Mouse (Mus musculus) neural tube, embryonic 11.5 days (tissue): ENCODE measurements at regions not wholly inside any gene's neighbourhood (a gene's known extent, or its start where the extent isn't known, plus 50 kb on each side); places are given as distances from the start of the nearest gene placed in this dataset.

Experiments used
- ATAC-seq: fragments of 200-750 bp; cut with Nextera tagmentation; 2 replicates; pipeline ENCODE4 v1.8.0; 2017; ENCODE audit warnings: moderate number of reproducible peaks, mild to moderate bottlenecking, moderate TSS enrichment, moderate library complexity; ENCODE audit not compliant: insufficient read depth, low FRiP score, low TSS enrichment
- DNase-seq: peaks from one replicate; pipeline ENCODE4 v3.0.0-alpha.2; 2015; ENCODE audit warnings: low spot score
- H3K27ac ChIP-seq: fragments of 300-500 bp; sonication (generic); 2 replicates; pipeline ENCODE4 v1.5.1; 2014; ENCODE audit warnings: low read depth, mild to moderate bottlenecking, low read length
- H3K27me3 ChIP-seq: fragments of 300-500 bp; sonication (generic); 2 replicates; pipeline ENCODE4 v1.6.1; 2014; ENCODE audit warnings: mild to moderate bottlenecking, low read length, mixed read lengths; ENCODE audit not compliant: control insufficient read depth, insufficient read depth
- H3K36me3 ChIP-seq: fragments of 300-500 bp; sonication (generic); 2 replicates; pipeline ENCODE4 v1.6.1; 2014; ENCODE audit warnings: mild to moderate bottlenecking, low read length, moderate library complexity, mixed read lengths; ENCODE audit not compliant: control insufficient read depth, insufficient read depth
- H3K4me1 ChIP-seq: fragments of 300-500 bp; sonication (generic); 2 replicates; pipeline ENCODE4 v1.6.1; 2014; ENCODE audit warnings: low read length, mixed read lengths; ENCODE audit not compliant: control insufficient read depth, insufficient read depth
- H3K4me2 ChIP-seq: fragments of 300-500 bp; sonication (generic); 2 replicates; pipeline ENCODE4 v1.6.1; 2014; ENCODE audit warnings: low read depth, mild to moderate bottlenecking, moderate library complexity
- H3K4me3 ChIP-seq: fragments of 300-500 bp; sonication (generic); 2 replicates; pipeline ENCODE4 v1.5.1; 2014; ENCODE audit warnings: low read depth, low read length
- H3K9ac ChIP-seq: fragments of 300-500 bp; sonication (generic); 2 replicates; pipeline ENCODE4 v1.6.1; 2014; ENCODE audit warnings: mild to moderate bottlenecking, low read length
- H3K9me3 ChIP-seq: fragments of 300-500 bp; sonication (generic); 2 replicates; pipeline ENCODE4 v1.6.1; 2016; ENCODE audit warnings: low read length; ENCODE audit not compliant: control insufficient read depth
- WGBS: fragments of 180-500 bp; shearing (Covaris S2); extraction: QIAGEN DNeasy Blood & Tissue Kit; methylation state at CpG from one replicate; pipeline ENCODE4 v1.1.7; 2014; 5-methylcytosine and 5-hydroxymethylcytosine counted together

GRCm38 (mm10) chr8:10866696-10867395, 141.4 kb downstream of the Irs2 start:
- Histone ChIP-seq H3K4me2 (no peak overlapping the region), H3K4me3 (no peak overlapping the region), H3K27me3 (no peaks in the 10 kb centered on the region), H3K36me3 (no peaks in the 10 kb centered on the region), H3K27ac (no peak overlapping the region), H3K9me3 (no peaks in the 10 kb centered on the region), H3K4me1 (peaks cover 4% of the 10 kb centered on the region; the same call in 1 of the 2 replicates), H3K9ac (no peak overlapping the region)
- ATAC-seq (no peak), DNase-seq (no peak)
- 13% methylated on average over 7 of the region's 7 CpGs for WGBS

- WGBS = 46% methylated on average over 11 of the region's 11 CpGs
- Histone ChIP-seq H3K4me2 (no peak overlapping the region), H3K4me1 (peaks cover 4% of the 10 kb centered on the region; the same call in 1 of the 2 replicates), H3K9me3 (no peaks in the 10 kb centered on the region), H3K27ac (no peak overlapping the region), H3K9ac (no peak overlapping the region), H3K27me3 (no peaks in the 10 kb centered on the region), H3K36me3 (no peaks in the 10 kb centered on the region), H3K4me3 (no peak overlapping the region)
- no peak for ATAC-seq
- no peak for DNase-seq
Observed at GRCm38 (mm10) chr8:10865941-10866513, 142.2 kb downstream of the Irs2 start.

- WGBS = 41% methylated on average over 8 of the region's 8 CpGs
- Histone ChIP-seq H3K4me3 (no peak overlapping the region), H3K36me3 (no peaks in the 10 kb centered on the region), H3K9me3 (no peaks in the 10 kb centered on the region), H3K4me1 (peaks cover 4% of the 10 kb centered on the region; the same call in 1 of the 2 replicates), H3K27ac (no peak overlapping the region), H3K9ac (no peak overlapping the region), H3K27me3 (no peaks in the 10 kb centered on the region), H3K4me2 (no peak overlapping the region)
- DNase-seq = peak; percentile 16
- no peak for ATAC-seq
Observed at GRCm38 (mm10) chr8:10865415-10865821, 142.8 kb downstream of the Irs2 start.

GRCm38 (mm10) chr8:10862442-10862841, 145.8 kb downstream of the Irs2 start:
- Histone ChIP-seq H3K9ac (no peak overlapping the region), H3K27ac (no peak overlapping the region), H3K4me2 (no peak overlapping the region), H3K27me3 (no peaks in the 10 kb centered on the region), H3K36me3 (no peaks in the 10 kb centered on the region), H3K9me3 (no peaks in the 10 kb centered on the region), H3K4me1 (peaks cover 4% of the 10 kb centered on the region; the same call in 1 of the 2 replicates), H3K4me3 (no peak overlapping the region)
- ATAC-seq (no peak), DNase-seq (no peak)
- WGBS = 71% methylated on average over 13 of the region's 13 CpGs

- Histone ChIP-seq H3K9me3 (no peaks in the 10 kb centered on the region), H3K4me1 (peaks cover 1% of the 10 kb centered on the region; the same call in 1 of the 2 replicates), H3K9ac (no peak overlapping the region), H3K4me2 (no peak overlapping the region), H3K36me3 (no peaks in the 10 kb centered on the region), H3K4me3 (no peak overlapping the region), H3K27me3 (no peaks in the 10 kb centered on the region), H3K27ac (no peak overlapping the region)
- no peak for ATAC-seq
- WGBS = 91% methylated on average over 4 of the region's 4 CpGs
- no peak for DNase-seq
Observed at GRCm38 (mm10) chr8:10860810-10861209, 147.4 kb downstream of the Irs2 start.

- no peak overlapping the region for H3K27ac ChIP-seq
- WGBS = 93% methylated on average over 3 of the region's 3 CpGs
- H3K4me1 ChIP-seq = no peaks in the 10 kb centered on the region
- DNase-seq = no peak
- H3K36me3 ChIP-seq = no peaks in the 10 kb centered on the region
- H3K4me3 ChIP-seq = no peak overlapping the region
- no peak overlapping the region for H3K9ac ChIP-seq
- ATAC-seq = no peak
- H3K4me2 ChIP-seq = no peak overlapping the region
- H3K27me3 ChIP-seq = no peaks in the 10 kb centered on the region
- no peaks in the 10 kb centered on the region for H3K9me3 ChIP-seq
Observed at GRCm38 (mm10) chr8:10857874-10858273, 150.4 kb downstream of the Irs2 start.

- Histone ChIP-seq H3K4me3 (no peak overlapping the region), H3K27me3 (no peaks in the 10 kb centered on the region), H3K4me1 (no peaks in the 10 kb centered on the region), H3K9me3 (no peaks in the 10 kb centered on the region), H3K4me2 (no peak overlapping the region), H3K27ac (no peak overlapping the region), H3K9ac (no peak overlapping the region), H3K36me3 (no peaks in the 10 kb centered on the region)
- DNase-seq (no peak), ATAC-seq (no peak)
- 49% methylated on average over 15 of the region's 15 CpGs for WGBS
Observed at GRCm38 (mm10) chr8:10856996-10857720, 151.1 kb downstream of the Irs2 start.

GRCm38 (mm10) chr8:10855696-10856095, 152.6 kb downstream of the Irs2 start:
- Histone ChIP-seq H3K4me1 (no peaks in the 10 kb centered on the region), H3K27me3 (no peaks in the 10 kb centered on the region), H3K27ac (no peak overlapping the region), H3K36me3 (no peaks in the 10 kb centered on the region), H3K9me3 (no peaks in the 10 kb centered on the region), H3K9ac (no peak overlapping the region), H3K4me3 (no peak overlapping the region), H3K4me2 (no peak overlapping the region)
- WGBS = 83% methylated on average over 3 of the region's 3 CpGs
- DNase-seq (no peak), ATAC-seq (no peak)
